In the genomic region with DNA sequence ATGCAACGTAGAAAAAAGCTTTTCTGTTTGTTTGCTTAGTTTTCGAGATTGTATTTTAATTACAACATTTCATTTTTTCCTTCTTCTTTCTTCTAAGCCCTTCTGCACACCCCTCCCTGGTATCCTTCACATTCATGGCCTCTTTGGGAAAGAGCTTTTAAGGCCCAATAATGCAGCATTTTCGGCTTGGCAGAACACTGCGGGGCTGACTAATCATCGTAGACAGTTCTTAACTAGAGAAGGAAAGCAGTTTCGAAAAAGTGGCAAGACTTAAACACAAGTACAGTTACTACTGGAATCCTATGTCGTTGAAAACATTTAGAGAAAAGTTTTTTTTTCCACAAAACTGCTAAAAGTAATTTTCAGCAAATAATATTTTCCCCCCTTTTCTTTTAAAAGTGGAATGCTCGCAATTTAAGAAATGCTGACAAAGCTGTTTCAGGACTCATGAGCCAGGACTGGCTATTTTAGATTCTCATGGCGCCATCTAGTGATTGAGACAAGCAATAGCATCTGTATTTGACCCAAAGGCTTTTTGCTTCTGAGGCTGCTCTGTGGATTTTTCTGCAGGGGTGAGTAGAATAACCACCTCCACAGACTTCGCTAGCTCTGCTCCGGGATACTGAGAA, we compare ENCODE assay signal across 8 mouse cellular contexts.
DNase-seq lines count a peak whose midpoint lies in the region; ATAC-seq and TF ChIP-seq lines count a peak whose summit lies in the region.

No protein-coding gene starts in this region.

- H3K9me3 ChIP-seq in heart, embryonic 11.5 days (replicated peaks; ENCODE audit: control insufficient read depth, low read length): no peaks in the 10 kb centered on the region

- TF ChIP-seq POLR2A in myocyte (IDR thresholded peaks at IDR 0.05; ENCODE audit: insufficient read length, low read depth): no peak

- H3K4me2 ChIP-seq in heart, embryonic 11.5 days: peak overlapping the region; percentile 11; the same call in 1 of the 2 replicates
- H3K4me2 ChIP-seq in myocyte (ENCODE audit: low read depth): peak overlapping the region; percentile 46

- H3K4me3 ChIP-seq in heart, embryonic 11.5 days (ENCODE audit: low read depth, low read length): no peak overlapping the region
- H3K4me3 ChIP-seq in myocyte: no peak overlapping the region

- H3K36me3 ChIP-seq in heart, embryonic 11.5 days (ENCODE audit: control insufficient read depth, insufficient read depth, low read length): no peaks in the 10 kb centered on the region
- no peaks in the 10 kb centered on the region for H3K36me3 ChIP-seq in myocyte (ENCODE audit: control insufficient read depth, insufficient read depth)

- no peak for ATAC-seq in heart, embryonic 11.5 days (replicated peaks; ENCODE audit: insufficient number of reproducible peaks, low FRiP score, low TSS enrichment)

- peak; percentile 37 for DNase-seq in layer of hippocampus, adult 11-12 months (ENCODE audit: low spot score)
- no peak for DNase-seq in layer of hippocampus, postnatal 25 days (ENCODE audit: extremely low spot score in 1 of 2, low spot score in 1 of 2)
- DNase-seq in ES-CJ7 (ENCODE audit: low read depth, low spot score): peak; percentile 78
- peak; percentile 23 for DNase-seq in c-Kit-positive CD71-positive TER-119-negative erythroid progenitor cells, embryonic 14.5 days (ENCODE audit: low read depth)
- DNase-seq in layer of hippocampus, adult 9-11 months: peak; percentile 9
- no peak for DNase-seq in gastrocnemius, postnatal 36 days

- no peaks in the 10 kb centered on the region for H3K79me2 ChIP-seq in myocyte (ENCODE audit: control insufficient read depth, insufficient read depth)

- H3K9ac ChIP-seq in heart, embryonic 11.5 days (ENCODE audit: low read depth, low read length): no peak overlapping the region

- no peak overlapping the region for H3ac ChIP-seq in myocyte (ENCODE audit: control insufficient read depth, insufficient read length)

- intact Hi-C loops in gastrocnemius, postnatal 36 days (cut with DNase I): loop anchor here (1.0 to 5.0 kb wide), 2 partner anchors 167 to 371 kb away; no protein-coding TSS in a partner anchor

- no peak overlapping the region for H3K27ac ChIP-seq in heart, embryonic 11.5 days (ENCODE audit: low read depth, low read length)

- H3K4me1 ChIP-seq in heart, embryonic 11.5 days (ENCODE audit: control insufficient read depth, insufficient read depth, low read length): no peaks in the 10 kb centered on the region

- WGBS in heart, embryonic 11.5 days (ENCODE audit: insufficient replicate concordance): 41% methylated on average over 11 of the region's 11 CpGs

- H3K27me3 ChIP-seq in heart, embryonic 11.5 days (ENCODE audit: control insufficient read depth, insufficient read depth, low read length): no peaks in the 10 kb centered on the region
- peaks cover 3% of the 10 kb centered on the region for H3K27me3 ChIP-seq in myocyte (ENCODE audit: control insufficient read depth, insufficient read depth, insufficient read length)

TF ChIP-seq in myocyte, 11 proteins besides CTCF, POLR2A, EP300 and RAD21:
- no peak for TF ChIP-seq MAX (IDR thresholded peaks at IDR 0.05; ENCODE audit: low read depth)
- no peak for TF ChIP-seq CEBPB (IDR thresholded peaks at IDR 0.05; ENCODE audit: insufficient read depth, poor library complexity, severe bottlenecking)
- TF ChIP-seq POLR2AphosphoS2 (IDR thresholded peaks at IDR 0.05; ENCODE audit: insufficient read length, low read depth): no peak
- TF ChIP-seq MYOG (IDR thresholded peaks at IDR 0.05; ENCODE audit: control insufficient read depth in 1 of 3, insufficient read depth in 1 of 3, insufficient read length in 2 of 3, low read depth in 2 of 3): no peak
- no peak for TF ChIP-seq USF1 (IDR thresholded peaks at IDR 0.05; ENCODE audit: low read depth)
- TF ChIP-seq E2F4 (IDR thresholded peaks at IDR 0.05; ENCODE audit: insufficient read depth): no peak
- no peak for TF ChIP-seq MYOD1 (IDR thresholded peaks at IDR 0.05; ENCODE audit: control insufficient read depth in 1 of 3, insufficient read length in 2 of 3, low read depth in 2 of 3)
- no peak for TF ChIP-seq SRF (IDR thresholded peaks at IDR 0.05; ENCODE audit: control insufficient read depth, insufficient read length, low read depth)
- no peak for TF ChIP-seq TCF12 (IDR thresholded peaks at IDR 0.05; ENCODE audit: insufficient read depth, poor library complexity, severe bottlenecking)
- TF ChIP-seq TCF3 (IDR thresholded peaks at IDR 0.05; ENCODE audit: insufficient read length, low read depth): no peak
- TF ChIP-seq REST (IDR thresholded peaks at IDR 0.05; ENCODE audit: insufficient read depth, insufficient read length): no peak

Comparison
In these comparisons a context has a peak if more than half of its experiments do, and no peak if none do; other contexts are left out.
1. DNase-seq: peak in layer of hippocampus, adult 11-12 months (single experiment), ES-CJ7 (single experiment), c-Kit-positive CD71-positive TER-119-negative erythroid progenitor cells, embryonic 14.5 days (single experiment) and layer of hippocampus, adult 9-11 months (single experiment); none in layer of hippocampus, postnatal 25 days (0 of 2) and gastrocnemius, postnatal 36 days (0 of 2).